Mouse (Mus musculus): ENCODE measurements around the gene Cldn19. TPM values are rescaled to one million over a fixed set of nuclear protein-coding genes. Genes with fewer than 3 reads are reported as not detected.

Gene Cldn19
- polyA plus RNA-seq, 1 experiment, result 0.15 TPM

GRCm38 (mm10) chr4:119226751-119227150 is 28.5 kb upstream of the Cldn19 start:
- TF ChIP-seq CTCF (IDR thresholded peaks at IDR 0.05; ENCODE audit: low read depth, low read length), result no peak
- TF ChIP-seq POLR2A (IDR thresholded peaks at IDR 0.05; ENCODE audit: insufficient read depth, low read length), result no peak
- TF ChIP-seq EP300 (IDR thresholded peaks at IDR 0.05; ENCODE audit: insufficient read depth, low read depth, low read length), result no peak
- H3K27ac ChIP-seq (ENCODE audit: insufficient read depth, low read length), result no peak overlapping the region
- H3K4me3 ChIP-seq (ENCODE audit: low read depth, low read length), result no peak overlapping the region
- H3K36me3 ChIP-seq (ENCODE audit: control insufficient read depth, insufficient read depth, low read length, poor library complexity, severe bottlenecking), result peaks cover 14% of the 10 kb centered on the region
- H3K9me3 ChIP-seq (replicated peaks; ENCODE audit: control insufficient read depth, insufficient read depth, low read length, poor library complexity, severe bottlenecking), result no peaks in the 10 kb centered on the region
- no peaks in the 10 kb centered on the region for H3K4me1 ChIP-seq (ENCODE audit: control insufficient read depth, insufficient read depth, low read length)
- no peak overlapping the region for H3K9ac ChIP-seq (ENCODE audit: low read depth, poor library complexity, severe bottlenecking)
- H3K27me3 ChIP-seq (ENCODE audit: control insufficient read depth, insufficient read depth, low read length, poor library complexity, severe bottlenecking), result no peaks in the 10 kb centered on the region

- Histone ChIP-seq H3K27me3 (ENCODE audit: control insufficient read depth, insufficient read depth, low read length, poor library complexity, severe bottlenecking) (no peaks in the 10 kb centered on the region), H3K27ac (ENCODE audit: insufficient read depth, low read length) (no peak within 1 kb of the TSS), H3K9me3 (replicated peaks; ENCODE audit: control insufficient read depth, insufficient read depth, low read length, poor library complexity, severe bottlenecking) (no peaks in the 10 kb centered on the region), H3K4me1 (ENCODE audit: control insufficient read depth, insufficient read depth, low read length) (no peaks in the 10 kb centered on the region), H3K36me3 (ENCODE audit: control insufficient read depth, insufficient read depth, low read length, poor library complexity, severe bottlenecking) (no peaks in the 10 kb centered on the region), H3K4me3 (ENCODE audit: low read depth, low read length) (peak within 1 kb of the TSS; percentile 73), H3K9ac (ENCODE audit: low read depth, poor library complexity, severe bottlenecking) (peak within 1 kb of the TSS; percentile 65)
- no peak for TF ChIP-seq CTCF (IDR thresholded peaks at IDR 0.05; ENCODE audit: low read depth, low read length)
- no peak for TF ChIP-seq POLR2A (IDR thresholded peaks at IDR 0.05; ENCODE audit: insufficient read depth, low read length)
- TF ChIP-seq EP300 (IDR thresholded peaks at IDR 0.05; ENCODE audit: insufficient read depth, low read depth, low read length), result no peak
These were observed 22.6 kb upstream of the Cldn19 start, which contains the start of the genes AU022252 and P3h1 for GRCm38 (mm10) chr4:119232410-119233255. Gene AU022252 (minus strand): TSS chr4:119232712. Gene P3h1 (plus strand): TSS chr4:119232915.

DNA sequence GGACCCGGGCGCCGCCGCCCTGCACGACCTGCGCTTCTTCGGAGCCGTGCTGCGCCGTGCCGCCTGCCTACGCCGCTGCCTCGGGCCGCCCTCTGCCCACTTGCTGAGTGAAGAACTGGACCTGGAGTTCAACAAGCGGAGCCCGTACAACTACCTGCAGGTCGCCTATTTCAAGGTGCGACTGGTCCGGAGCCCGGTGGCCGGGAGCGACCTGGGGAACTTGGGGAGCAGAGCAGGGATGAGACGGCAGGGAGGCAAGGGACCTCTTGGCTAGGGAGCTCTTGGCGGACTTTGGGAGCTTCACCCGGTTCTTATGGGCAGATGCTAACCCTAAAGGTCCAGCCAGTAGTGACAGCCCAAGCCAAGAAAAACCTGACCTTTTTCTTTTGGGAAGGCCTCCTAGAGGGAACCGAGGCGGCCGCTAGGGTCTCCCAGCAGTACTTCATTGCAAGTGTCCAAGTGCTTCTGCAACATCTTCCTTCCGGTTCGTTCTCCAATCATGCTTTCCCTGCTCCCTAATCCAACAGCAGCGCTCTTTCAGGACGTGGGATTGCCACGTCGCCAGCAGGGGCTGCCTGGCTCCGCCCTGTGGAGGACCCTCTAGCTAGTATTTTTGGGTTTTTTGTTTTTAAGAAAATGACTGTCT is 21.8 kb upstream of the Cldn19 start:
- TF ChIP-seq EP300 (IDR thresholded peaks at IDR 0.05; ENCODE audit: insufficient read depth, low read depth, low read length) (no peak), CTCF (IDR thresholded peaks at IDR 0.05; ENCODE audit: low read depth, low read length) (no peak), POLR2A (IDR thresholded peaks at IDR 0.05; ENCODE audit: insufficient read depth, low read length) (no peak)
- no peak overlapping the region for H3K27ac ChIP-seq (ENCODE audit: insufficient read depth, low read length)
- no peaks in the 10 kb centered on the region for H3K27me3 ChIP-seq (ENCODE audit: control insufficient read depth, insufficient read depth, low read length, poor library complexity, severe bottlenecking)
- H3K9me3 ChIP-seq (replicated peaks; ENCODE audit: control insufficient read depth, insufficient read depth, low read length, poor library complexity, severe bottlenecking), result no peaks in the 10 kb centered on the region
- no peaks in the 10 kb centered on the region for H3K36me3 ChIP-seq (ENCODE audit: control insufficient read depth, insufficient read depth, low read length, poor library complexity, severe bottlenecking)
- peak overlapping the region; percentile 65 for H3K9ac ChIP-seq (ENCODE audit: low read depth, poor library complexity, severe bottlenecking)
- H3K4me3 ChIP-seq (ENCODE audit: low read depth, low read length), result peak overlapping the region; percentile 73
- no peaks in the 10 kb centered on the region for H3K4me1 ChIP-seq (ENCODE audit: control insufficient read depth, insufficient read depth, low read length)

DNA sequence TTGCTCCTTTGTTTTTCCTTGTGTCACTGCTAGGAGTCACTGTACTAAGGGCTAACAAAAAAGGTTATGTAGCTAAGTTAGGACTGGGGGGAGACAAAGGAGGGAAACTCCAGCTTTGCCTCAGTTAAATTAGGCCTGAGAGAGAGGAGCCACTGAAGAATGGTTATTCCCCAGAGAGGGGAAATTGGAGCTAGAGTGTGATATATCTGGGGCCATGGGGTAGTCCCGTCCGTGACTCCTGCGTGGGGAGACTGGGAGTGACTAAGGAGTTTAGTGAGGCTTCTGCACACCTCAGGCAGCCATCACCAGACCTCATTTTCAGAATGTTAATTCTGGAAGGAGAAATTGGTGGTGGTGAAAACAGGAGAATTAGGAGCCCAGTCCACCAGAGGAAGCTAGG is 20.9 kb upstream of the Cldn19 start:
- Histone ChIP-seq H3K4me3 (ENCODE audit: low read depth, low read length) (no peak overlapping the region), H3K9me3 (replicated peaks; ENCODE audit: control insufficient read depth, insufficient read depth, low read length, poor library complexity, severe bottlenecking) (no peaks in the 10 kb centered on the region), H3K27ac (ENCODE audit: insufficient read depth, low read length) (no peak overlapping the region), H3K27me3 (ENCODE audit: control insufficient read depth, insufficient read depth, low read length, poor library complexity, severe bottlenecking) (no peaks in the 10 kb centered on the region), H3K36me3 (ENCODE audit: control insufficient read depth, insufficient read depth, low read length, poor library complexity, severe bottlenecking) (no peaks in the 10 kb centered on the region), H3K4me1 (ENCODE audit: control insufficient read depth, insufficient read depth, low read length) (no peaks in the 10 kb centered on the region), H3K9ac (ENCODE audit: low read depth, poor library complexity, severe bottlenecking) (no peak overlapping the region)
- TF ChIP-seq EP300 (IDR thresholded peaks at IDR 0.05; ENCODE audit: insufficient read depth, low read depth, low read length), result no peak
- no peak for TF ChIP-seq POLR2A (IDR thresholded peaks at IDR 0.05; ENCODE audit: insufficient read depth, low read length)
- TF ChIP-seq CTCF (IDR thresholded peaks at IDR 0.05; ENCODE audit: low read depth, low read length), result no peak

GRCm38 (mm10) chr4:119238661-119239060 is 16.6 kb upstream of the Cldn19 start:
- TF ChIP-seq CTCF (IDR thresholded peaks at IDR 0.05; ENCODE audit: low read depth, low read length) (no peak), POLR2A (IDR thresholded peaks at IDR 0.05; ENCODE audit: insufficient read depth, low read length) (no peak), EP300 (IDR thresholded peaks at IDR 0.05; ENCODE audit: insufficient read depth, low read depth, low read length) (no peak)
- Histone ChIP-seq H3K4me1 (ENCODE audit: control insufficient read depth, insufficient read depth, low read length) (no peaks in the 10 kb centered on the region), H3K9me3 (replicated peaks; ENCODE audit: control insufficient read depth, insufficient read depth, low read length, poor library complexity, severe bottlenecking) (no peaks in the 10 kb centered on the region), H3K9ac (ENCODE audit: low read depth, poor library complexity, severe bottlenecking) (no peak overlapping the region), H3K27me3 (ENCODE audit: control insufficient read depth, insufficient read depth, low read length, poor library complexity, severe bottlenecking) (no peaks in the 10 kb centered on the region), H3K27ac (ENCODE audit: insufficient read depth, low read length) (no peak overlapping the region; the same call in 1 of the 2 replicates), H3K4me3 (ENCODE audit: low read depth, low read length) (no peak overlapping the region), H3K36me3 (ENCODE audit: control insufficient read depth, insufficient read depth, low read length, poor library complexity, severe bottlenecking) (no peaks in the 10 kb centered on the region)
